Mouse (Mus musculus) liver, embryonic 16.5 days (tissue): ENCODE measurements at regions not wholly inside any gene's neighbourhood (a gene's known extent, or its start where the extent isn't known, plus 50 kb on each side); places are given as distances from the start of the nearest gene placed in this dataset.

ENCODE experiments used
- ATAC-seq: fragments of 200-750 bp; cut with Nextera tagmentation; 2 replicates; pipeline ENCODE4 v1.8.0; 2017; ENCODE audit warnings: low read depth, mild to moderate bottlenecking, moderate number of reproducible peaks, moderate library complexity
- H3K27ac ChIP-seq: fragments of 300-500 bp; sonication (generic); 2 replicates; pipeline ENCODE4 v1.5.1; 2014; ENCODE audit warnings: mild to moderate bottlenecking, low read length
- H3K27me3 ChIP-seq: fragments of 300-500 bp; sonication (generic); 2 replicates; pipeline ENCODE4 v1.6.1; 2014; ENCODE audit warnings: low read depth, low read length, mixed read lengths; ENCODE audit not compliant: control insufficient read depth, insufficient read depth
- H3K36me3 ChIP-seq: fragments of 300-500 bp; sonication (generic); 2 replicates; pipeline ENCODE4 v1.6.1; 2014; ENCODE audit warnings: mild to moderate bottlenecking; ENCODE audit not compliant: control insufficient read depth, insufficient read depth
- H3K4me1 ChIP-seq: fragments of 300-500 bp; sonication (generic); 2 replicates; pipeline ENCODE4 v1.6.1; 2014; ENCODE audit warnings: low read depth, low read length, mixed read lengths; ENCODE audit not compliant: control insufficient read depth
- H3K4me2 ChIP-seq: fragments of 300-500 bp; sonication (generic); 2 replicates; pipeline ENCODE4 v1.6.1; 2014; ENCODE audit warnings: low read depth, low read length, mixed read lengths
- H3K4me3 ChIP-seq: fragments of 300-500 bp; sonication (generic); 2 replicates; pipeline ENCODE4 v1.5.1; 2014; ENCODE audit warnings: low read depth, mild to moderate bottlenecking, low read length
- H3K9ac ChIP-seq: fragments of 300-500 bp; sonication (generic); 2 replicates; pipeline ENCODE4 v1.6.1; 2014; ENCODE audit warnings: low read depth, low read length
- H3K9me3 ChIP-seq: fragments of 300-500 bp; sonication (generic); replicated peaks from 2 replicates; pipeline ENCODE4 v1.6.1; 2016; ENCODE audit warnings: low read length; ENCODE audit not compliant: control insufficient read depth
- WGBS: fragments of 180-500 bp; shearing (Covaris S2); extraction: QIAGEN DNeasy Blood & Tissue Kit; methylation state at CpG from one replicate; pipeline ENCODE4 v1.1.7; 2014; ENCODE audit not compliant: insufficient replicate concordance; 5-methylcytosine and 5-hydroxymethylcytosine counted together

- Histone ChIP-seq H3K4me3 (no peak overlapping the region), H3K4me1 (no peaks in the 10 kb centered on the region), H3K9me3 (no peaks in the 10 kb centered on the region), H3K27ac (no peak overlapping the region), H3K9ac (no peak overlapping the region), H3K36me3 (no peaks in the 10 kb centered on the region), H3K27me3 (no peaks in the 10 kb centered on the region), H3K4me2 (no peak overlapping the region)
- WGBS, result 57% methylated on average over 4 of the region's 4 CpGs
- no peak for ATAC-seq
Observed at GRCm38 (mm10) chr2:74106472-74106871, 195.3 kb upstream of the Atp5g3 start.

- peak; percentile 43; the same call in 1 of the 2 replicates for ATAC-seq
Observed at GRCm38 (mm10) chr2:74099671-74100372, 188.7 kb upstream of the Atp5g3 start.

GRCm38 (mm10) chr2:74096809-74097208, 185.7 kb upstream of the Atp5g3 start:
- Histone ChIP-seq H3K9ac (no peak overlapping the region), H3K27me3 (no peaks in the 10 kb centered on the region), H3K4me1 (no peaks in the 10 kb centered on the region), H3K36me3 (no peaks in the 10 kb centered on the region), H3K4me2 (no peak overlapping the region), H3K27ac (no peak overlapping the region), H3K9me3 (no peaks in the 10 kb centered on the region), H3K4me3 (no peak overlapping the region)
- ATAC-seq, result no peak
- WGBS, result 64% methylated on average over 2 of the region's 2 CpGs

More at GRCm38 (mm10) chr2:74099671-74100372, 188.7 kb upstream of the Atp5g3 start:
- 52% methylated on average over 9 of the region's 9 CpGs for WGBS
- H3K4me3 ChIP-seq, result no peak overlapping the region
- H3K4me1 ChIP-seq, result no peaks in the 10 kb centered on the region
- no peaks in the 10 kb centered on the region for H3K36me3 ChIP-seq
- H3K27me3 ChIP-seq, result no peaks in the 10 kb centered on the region
- no peak overlapping the region for H3K27ac ChIP-seq
- H3K4me2 ChIP-seq, result no peak overlapping the region
- H3K9ac ChIP-seq, result no peak overlapping the region
- H3K9me3 ChIP-seq, result no peaks in the 10 kb centered on the region

- no peak overlapping the region for H3K27ac ChIP-seq
- H3K9ac ChIP-seq, result no peak overlapping the region
- no peak overlapping the region for H3K4me3 ChIP-seq
- no peaks in the 10 kb centered on the region for H3K36me3 ChIP-seq
- no peaks in the 10 kb centered on the region for H3K9me3 ChIP-seq
- WGBS, result 71% methylated on average over 7 of the region's 7 CpGs
- H3K27me3 ChIP-seq, result no peaks in the 10 kb centered on the region
- no peak for ATAC-seq
- no peak overlapping the region for H3K4me2 ChIP-seq
- H3K4me1 ChIP-seq, result no peaks in the 10 kb centered on the region
Observed at GRCm38 (mm10) chr2:74093494-74093893, 182.4 kb upstream of the Atp5g3 start.

- Histone ChIP-seq H3K36me3 (no peaks in the 10 kb centered on the region), H3K9ac (no peak overlapping the region), H3K4me1 (no peaks in the 10 kb centered on the region), H3K27ac (no peak overlapping the region), H3K4me3 (no peak overlapping the region), H3K27me3 (no peaks in the 10 kb centered on the region), H3K4me2 (no peak overlapping the region), H3K9me3 (no peaks in the 10 kb centered on the region)
- ATAC-seq, result no peak
- 58% methylated on average over 3 of the region's 3 CpGs for WGBS
Observed at GRCm38 (mm10) chr2:74087375-74087774, 176.2 kb upstream of the Atp5g3 start.

DNA sequence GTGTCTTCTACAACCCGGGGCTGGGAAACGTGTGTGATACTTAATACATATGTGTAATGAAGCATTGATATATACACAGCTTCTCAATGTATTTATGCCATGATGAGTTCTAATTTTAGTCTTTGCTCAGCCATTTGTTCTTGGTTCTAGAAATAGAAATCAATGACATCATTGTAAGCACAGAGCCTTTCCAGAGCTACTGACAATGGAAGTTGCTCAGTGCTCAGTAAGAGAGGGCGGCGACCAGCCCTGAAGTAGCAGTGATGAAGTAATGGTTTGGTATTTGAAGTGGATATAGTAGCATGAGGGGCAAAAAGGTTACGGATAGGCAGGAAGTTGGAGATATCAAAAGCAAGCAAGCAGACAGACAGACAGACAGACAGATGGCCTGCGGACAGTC, 173.8 kb upstream of the Atp5g3 start:
- 72% methylated on average over 6 of the region's 6 CpGs for WGBS
- Histone ChIP-seq H3K4me3 (no peak overlapping the region), H3K4me2 (no peak overlapping the region), H3K9me3 (no peaks in the 10 kb centered on the region), H3K36me3 (no peaks in the 10 kb centered on the region), H3K27ac (no peak overlapping the region), H3K27me3 (no peaks in the 10 kb centered on the region), H3K9ac (no peak overlapping the region), H3K4me1 (no peaks in the 10 kb centered on the region)
- no peak for ATAC-seq

GRCm38 (mm10) chr2:74076774-74077173, 165.6 kb upstream of the Atp5g3 start:
- Histone ChIP-seq H3K4me1 (no peaks in the 10 kb centered on the region), H3K4me3 (no peak overlapping the region), H3K9me3 (no peaks in the 10 kb centered on the region), H3K9ac (no peak overlapping the region), H3K4me2 (no peak overlapping the region), H3K36me3 (no peaks in the 10 kb centered on the region), H3K27ac (no peak overlapping the region), H3K27me3 (no peaks in the 10 kb centered on the region)
- ATAC-seq, result no peak
- WGBS, result 55% methylated on average over 4 of the region's 4 CpGs

DNA sequence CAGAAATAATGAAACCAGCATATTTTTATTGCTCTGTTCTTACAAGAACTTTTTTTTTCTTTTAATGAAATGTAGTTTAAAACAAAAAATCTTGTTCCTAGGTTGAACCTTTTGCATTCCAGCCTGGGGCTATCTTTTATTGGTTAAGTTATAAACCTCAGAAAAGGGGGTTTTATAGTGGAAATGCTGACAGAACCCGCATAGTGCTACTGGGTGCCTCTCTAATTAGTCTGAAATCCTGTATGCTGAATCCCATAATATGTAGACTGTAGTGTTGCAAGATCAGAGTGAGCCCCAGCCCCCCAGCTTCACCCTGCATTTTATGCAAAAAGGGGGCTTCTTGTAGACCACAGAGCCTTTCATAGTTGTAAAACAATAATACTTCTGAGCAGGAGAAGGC, 164.4 kb upstream of the Atp5g3 start:
- Histone ChIP-seq H3K27me3 (no peaks in the 10 kb centered on the region), H3K4me3 (no peak overlapping the region), H3K4me1 (no peaks in the 10 kb centered on the region), H3K4me2 (no peak overlapping the region), H3K9ac (no peak overlapping the region), H3K27ac (no peak overlapping the region), H3K36me3 (no peaks in the 10 kb centered on the region), H3K9me3 (no peaks in the 10 kb centered on the region)
- WGBS, result 67% methylated on average over 1 of the region's 1 CpGs
- ATAC-seq, result no peak

GRCm38 (mm10) chr2:74073396-74073795, 162.3 kb upstream of the Atp5g3 start:
- Histone ChIP-seq H3K27me3 (no peaks in the 10 kb centered on the region), H3K4me2 (no peak overlapping the region), H3K36me3 (no peaks in the 10 kb centered on the region), H3K4me3 (no peak overlapping the region), H3K9ac (no peak overlapping the region), H3K27ac (no peak overlapping the region), H3K9me3 (no peaks in the 10 kb centered on the region), H3K4me1 (no peaks in the 10 kb centered on the region)
- no peak for ATAC-seq
- 77% methylated on average over 1 of the region's 1 CpGs for WGBS
